Mouse (Mus musculus): Measurements from ENCODE around the gene Scoc.

- no peak for TF ChIP-seq EP300 (IDR thresholded peaks at IDR 0.05; ENCODE audit: low read depth)
- no peak for TF ChIP-seq CTCF (IDR thresholded peaks at IDR 0.05; ENCODE audit: low read depth)
Measured at GRCm38 (mm10) chr8:83417970-83418369, 40.2 kb downstream of the Scoc start.
